Mouse (Mus musculus): ENCODE results near the gene Ccna1.
A peak's percentile ranks its signal among the peaks of the same experiment; 100 is the strongest.

Ccna1 gene

DNA sequence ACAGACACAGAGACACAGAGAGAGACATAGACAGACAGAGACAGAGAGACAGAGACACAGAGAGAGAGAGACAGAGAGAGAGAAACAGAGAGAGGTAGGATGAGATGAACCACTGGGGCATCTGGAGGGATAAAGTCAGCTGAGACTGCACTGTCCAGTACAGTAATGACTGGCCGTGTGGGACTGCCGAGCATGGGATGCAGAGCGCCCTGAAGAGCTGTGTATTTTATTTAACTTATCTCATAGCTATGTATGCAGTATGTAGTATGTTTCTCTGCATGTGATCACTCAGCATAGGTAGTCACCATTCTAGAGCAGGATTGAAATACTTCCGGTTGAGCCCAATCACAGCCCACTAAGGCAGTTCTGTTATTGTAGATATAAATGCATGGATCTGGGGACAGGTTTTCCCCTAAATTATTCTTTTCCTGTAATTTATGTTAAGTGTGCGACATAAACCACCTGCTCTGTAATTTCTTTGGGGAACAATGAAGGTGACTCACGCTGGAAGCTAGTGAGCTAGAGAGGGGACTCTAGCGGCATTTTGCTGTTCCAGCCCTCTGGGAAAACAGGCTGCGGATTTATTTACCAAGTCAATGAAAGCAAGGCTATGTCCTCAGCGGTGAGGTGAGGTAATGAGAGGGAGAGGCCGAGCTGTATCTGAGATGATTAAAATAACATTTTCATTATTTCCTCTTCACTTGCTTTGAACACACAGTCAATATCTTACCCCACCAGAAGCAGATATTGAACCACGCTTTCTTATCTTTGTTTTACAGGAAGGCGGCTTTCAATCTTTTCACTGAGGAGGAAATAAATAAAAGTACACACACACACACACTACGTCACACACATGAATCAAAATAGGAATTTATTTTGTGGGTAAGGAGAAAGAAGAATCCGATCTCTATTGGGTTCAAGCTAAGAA, 10.7 kb upstream of the Ccna1 start:
- no peak for DNase-seq (ENCODE audit: low spot score in 2 of 2)

GRCm38 (mm10) chr3:55064396-55064795, 9.1 kb upstream of the Ccna1 start:
- peak; percentile 72 to 77 for DNase-seq (ENCODE audit: low spot score in 2 of 2)

DNA sequence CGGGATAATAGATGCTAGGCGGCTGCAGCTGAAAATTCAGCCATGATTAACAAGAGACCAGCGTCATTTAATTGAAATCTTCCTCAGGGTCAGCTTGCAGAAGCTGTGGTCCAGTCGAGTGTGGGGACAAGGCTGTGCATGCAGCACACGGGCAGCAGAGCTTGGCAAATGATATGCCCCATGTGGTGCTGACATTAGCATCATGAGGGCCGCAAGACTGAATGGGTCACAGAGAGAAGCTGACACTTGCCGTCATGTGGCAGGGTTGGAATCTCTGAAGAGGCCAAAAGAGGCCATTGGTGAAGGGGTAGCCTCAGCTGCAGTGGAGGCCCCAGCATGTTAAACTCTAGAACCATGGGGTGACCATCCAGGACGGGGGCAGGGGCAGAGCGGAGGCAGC, 7.4 kb upstream of the Ccna1 start:
- DNase-seq (ENCODE audit: low spot score in 2 of 2): no peak

- DNase-seq (ENCODE audit: low spot score in 2 of 2): no peak
Observed at GRCm38 (mm10) chr3:55056376-55056775, 1.1 kb upstream of the Ccna1 start.

GRCm38 (mm10) chr3:55055747-55056120, 433 bp upstream of the Ccna1 start:
- DNase-seq (ENCODE audit: low spot score in 2 of 2): no peak

DNA sequence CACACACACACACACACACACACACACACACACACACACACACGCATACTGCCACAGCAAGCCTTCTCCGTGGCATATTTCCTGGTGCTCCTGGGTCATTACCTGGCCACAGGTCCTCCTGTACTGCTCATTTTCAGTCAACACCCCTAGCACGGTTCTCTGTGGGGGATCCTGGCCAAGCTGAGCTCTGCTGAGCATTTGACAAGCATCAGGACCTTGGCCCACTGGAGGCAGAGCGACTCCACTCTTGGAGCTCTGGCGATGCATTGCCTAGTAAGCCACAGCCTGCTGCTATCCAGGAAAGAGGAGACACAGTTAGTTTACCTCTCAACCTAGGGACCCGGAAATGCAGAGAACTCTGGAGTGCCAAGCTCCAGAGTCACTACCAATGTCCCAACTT, 1.1 kb downstream of the Ccna1 start:
- no peak for DNase-seq (ENCODE audit: low spot score in 2 of 2)

DNA sequence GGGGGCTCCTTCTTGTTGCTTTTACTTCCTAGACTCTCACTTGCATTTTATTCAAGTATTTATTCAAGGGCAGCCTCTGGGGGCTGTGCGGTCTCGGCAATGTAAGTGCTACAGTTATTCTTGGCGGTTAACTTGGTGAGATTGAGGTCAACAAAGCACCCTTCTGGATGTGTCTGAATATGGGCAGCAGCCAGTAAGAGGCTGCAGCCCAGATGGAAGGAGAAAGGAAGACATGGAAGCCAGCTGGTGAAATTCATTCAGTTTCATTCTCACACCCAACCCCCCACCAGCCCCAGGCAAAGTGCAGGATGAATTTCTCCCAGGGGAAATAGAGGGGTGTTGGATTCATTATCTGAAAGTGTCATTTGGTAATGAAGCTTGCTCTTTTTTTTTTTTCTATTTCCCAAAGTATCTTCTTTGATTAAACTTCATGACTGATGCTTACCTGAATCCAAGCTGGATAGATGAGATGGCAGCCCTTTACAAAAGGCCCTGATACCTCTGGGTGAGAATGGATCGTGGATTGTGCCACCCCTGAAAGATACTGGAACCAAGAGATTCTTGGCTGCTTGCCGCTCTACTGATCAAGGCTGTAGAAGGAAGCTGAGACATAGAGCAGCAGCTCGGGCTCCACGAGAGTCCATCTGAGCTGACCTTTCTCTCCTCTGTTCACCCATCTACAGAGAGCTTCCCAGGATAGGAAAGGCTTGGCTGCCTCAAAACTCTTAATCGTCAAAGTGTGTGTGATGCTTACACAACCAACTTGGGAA, 10.5 kb downstream of the Ccna1 start:
- DNase-seq (ENCODE audit: low spot score in 2 of 2): peak; percentile 21 to 60

DNA sequence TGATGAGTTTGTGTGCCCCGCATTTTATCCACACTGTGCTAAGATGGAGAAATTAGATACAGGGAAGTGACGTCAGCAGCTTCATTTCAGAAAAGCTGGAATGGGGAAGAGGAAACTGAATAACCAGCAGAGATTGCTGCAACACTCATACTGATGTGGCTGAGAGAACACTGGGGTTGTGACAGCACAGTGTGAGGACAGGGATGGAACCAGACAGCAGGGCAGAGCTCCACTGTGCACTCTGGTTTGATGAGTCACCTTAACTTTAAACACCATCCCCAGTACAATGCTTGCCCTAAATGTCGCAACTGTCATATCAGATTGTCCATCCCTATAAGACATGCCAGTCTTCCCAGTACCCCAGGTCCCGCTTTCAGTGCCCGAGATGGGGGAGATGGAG, 17.7 kb downstream of the Ccna1 start:
- no peak for DNase-seq (ENCODE audit: low spot score in 2 of 2)

GRCm38 (mm10) chr3:55027271-55027840, 27.9 kb downstream of the Ccna1 start:
- DNase-seq (ENCODE audit: low spot score in 2 of 2): no peak

DNA sequence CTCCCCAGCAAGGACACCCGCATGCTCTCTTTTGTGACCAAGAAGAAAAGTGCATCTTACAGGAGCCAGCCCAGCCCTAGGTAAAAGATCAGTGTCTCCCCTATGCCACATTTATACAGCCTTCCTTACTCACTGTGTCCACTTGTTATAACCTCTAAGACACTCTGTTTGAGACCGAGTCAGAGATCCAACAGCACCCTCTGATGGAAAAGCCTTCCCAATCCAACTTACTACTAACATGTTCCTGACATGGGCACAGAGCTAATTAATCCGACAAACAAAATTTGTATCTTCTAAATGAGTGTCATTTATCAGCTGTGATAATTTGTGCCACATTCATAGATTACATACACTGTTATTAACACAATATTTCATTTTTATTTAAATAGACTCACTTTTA, 29.8 kb downstream of the Ccna1 start:
- DNase-seq (ENCODE audit: low spot score in 2 of 2): no peak

DNA sequence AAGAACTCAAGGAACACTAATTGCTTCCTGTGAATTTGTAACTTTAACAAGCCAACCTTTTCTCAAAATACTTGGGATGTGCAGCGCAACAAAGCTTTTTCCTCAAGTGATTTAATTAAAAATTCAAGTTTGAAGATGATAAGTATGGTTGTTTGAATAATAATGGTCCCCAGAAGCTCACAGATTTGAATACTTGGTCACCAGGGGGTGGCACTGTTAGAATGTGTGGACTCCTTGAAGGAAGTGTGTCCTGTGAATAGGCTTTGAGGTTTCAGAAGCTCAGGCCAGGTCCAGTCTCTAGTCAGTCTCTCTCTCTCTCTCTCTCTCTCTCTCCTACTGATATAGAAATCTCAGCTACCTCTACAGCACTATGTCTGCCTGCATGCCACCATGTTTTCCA, 32.0 kb downstream of the Ccna1 start:
- DNase-seq (ENCODE audit: low spot score in 2 of 2): no peak

GRCm38 (mm10) chr3:55022247-55022646, 33.1 kb downstream of the Ccna1 start:
- no peak for DNase-seq (ENCODE audit: low spot score in 2 of 2)

- peak in 1 of 2 experiments; percentile 56 for DNase-seq (ENCODE audit: low spot score in 2 of 2)
Observed at GRCm38 (mm10) chr3:55012536-55012935, 42.8 kb downstream of the Ccna1 start.

- DNase-seq (ENCODE audit: low spot score in 2 of 2): no peak
Observed at GRCm38 (mm10) chr3:55011681-55012080, 43.6 kb downstream of the Ccna1 start.

DNA sequence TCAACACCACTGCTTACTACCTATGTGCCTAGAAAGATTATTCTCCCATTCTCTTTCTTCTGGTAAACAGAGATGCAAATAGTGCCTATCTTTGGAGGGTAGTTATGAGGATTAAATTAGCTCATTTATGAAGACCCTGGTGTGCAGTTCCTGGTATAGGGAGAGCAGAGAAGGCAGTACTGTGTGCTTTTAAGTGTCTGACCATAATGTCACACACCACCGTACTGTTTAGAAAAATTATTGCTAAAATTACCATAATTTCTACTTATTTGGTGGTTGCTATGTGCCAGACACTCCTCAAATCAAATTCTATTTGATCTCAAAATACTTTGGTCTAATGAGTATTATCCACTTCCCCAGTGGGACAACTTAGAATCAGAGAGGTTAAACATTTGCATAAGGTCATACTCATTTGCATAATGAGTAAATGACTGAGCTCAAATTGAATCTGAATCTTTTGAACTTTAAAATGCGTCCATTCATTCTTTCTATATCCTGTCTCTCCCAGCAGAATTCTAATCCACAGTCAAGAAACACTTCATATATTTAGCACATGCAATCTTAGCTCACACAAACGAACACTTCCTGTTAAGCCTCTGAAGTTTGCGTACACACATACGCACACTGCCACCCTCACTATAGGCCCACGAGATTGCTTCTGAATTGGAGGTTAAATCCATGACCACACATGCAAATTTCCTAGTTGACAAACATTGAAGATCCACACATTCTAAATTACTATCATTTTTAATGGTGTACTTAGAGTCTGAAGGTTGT, 46.1 kb downstream of the Ccna1 start:
- DNase-seq (ENCODE audit: low spot score in 2 of 2): no peak

GRCm38 (mm10) chr3:55004036-55004435, 51.3 kb downstream of the Ccna1 start:
- no peak for DNase-seq (ENCODE audit: low spot score in 2 of 2)

DNA sequence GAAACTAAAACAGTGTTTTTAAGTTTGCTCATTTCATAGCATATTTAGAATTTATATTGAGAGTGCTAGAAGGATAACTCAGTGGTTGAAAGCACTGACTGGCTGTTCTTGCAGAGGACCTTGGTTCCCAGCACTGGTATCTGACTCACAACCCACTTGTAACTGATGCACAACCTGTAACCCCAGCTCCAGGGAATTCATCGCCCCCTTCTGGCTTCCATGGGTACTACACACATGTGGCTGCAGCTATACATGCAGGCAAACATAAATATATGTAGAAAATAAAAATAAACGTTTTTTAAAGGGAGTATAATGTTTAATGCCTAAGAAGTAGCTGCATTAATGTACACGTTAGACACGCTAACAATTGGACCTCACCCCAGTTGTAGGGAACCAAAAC, 53.6 kb downstream of the Ccna1 start:
- no peak for DNase-seq (ENCODE audit: low spot score in 2 of 2)
